Mouse (Mus musculus) embryonic fibroblast, embryonic 13.5 days (primary cell): Measurements from ENCODE around the gene Wdr70. TPM values are rescaled to one million over a fixed set of nuclear protein-coding genes. Genes with fewer than 3 reads are reported as not detected.

ENCODE experiments used
- H3K27ac ChIP-seq: 2 replicates; pipeline ENCODE4 v1.5.1; 2012; ENCODE audit warnings: low read length, control low read depth, inconsistent platforms; ENCODE audit not compliant: insufficient read depth
- H3K4me1 ChIP-seq: 2 replicates; pipeline ENCODE4 v1.6.1; 2011; ENCODE audit warnings: low read length; ENCODE audit not compliant: control insufficient read depth, insufficient read depth
- H3K4me3 ChIP-seq: 2 replicates; pipeline ENCODE4 v1.5.1; 2011; ENCODE audit warnings: mild to moderate bottlenecking, control low read depth, low read length; ENCODE audit not compliant: insufficient read depth
- CTCF ChIP-seq: IDR thresholded peaks from 2 replicates; pipeline ENCODE4 v1.5.1; 2011; ENCODE audit warnings: mild to moderate bottlenecking, control low read depth, low read length, moderate library complexity, borderline replicate concordance; ENCODE audit not compliant: insufficient read depth
- POLR2A ChIP-seq: IDR thresholded peaks from 2 replicates; pipeline ENCODE4 v1.6.1; 2011; ENCODE audit warnings: low read depth, mild to moderate bottlenecking, control low read depth, low read length, moderate library complexity
- polyA plus RNA-seq: library from polyadenylated mRNA; stranded (reverse); fragments of >200 nt; gene quantifications from 2 replicates; pipeline ENCODE4 v1.2.4, GENCODE M21; 2011; ENCODE audit warnings: low read depth; ENCODE audit not compliant: missing spikeins, insufficient read length

The Wdr70 gene
- polyA plus RNA-seq, 1 experiment, result 40.5 TPM

GRCm38 (mm10) chr15:7838921-7839309 lies 260.1 kb downstream of the Wdr70 start:
- Histone ChIP-seq H3K27ac (peak overlapping the region; percentile 67), H3K4me1 (peaks cover 11% of the 10 kb centered on the region), H3K4me3 (no peak overlapping the region)
- no peak for TF ChIP-seq CTCF
- no peak for TF ChIP-seq POLR2A

DNA sequence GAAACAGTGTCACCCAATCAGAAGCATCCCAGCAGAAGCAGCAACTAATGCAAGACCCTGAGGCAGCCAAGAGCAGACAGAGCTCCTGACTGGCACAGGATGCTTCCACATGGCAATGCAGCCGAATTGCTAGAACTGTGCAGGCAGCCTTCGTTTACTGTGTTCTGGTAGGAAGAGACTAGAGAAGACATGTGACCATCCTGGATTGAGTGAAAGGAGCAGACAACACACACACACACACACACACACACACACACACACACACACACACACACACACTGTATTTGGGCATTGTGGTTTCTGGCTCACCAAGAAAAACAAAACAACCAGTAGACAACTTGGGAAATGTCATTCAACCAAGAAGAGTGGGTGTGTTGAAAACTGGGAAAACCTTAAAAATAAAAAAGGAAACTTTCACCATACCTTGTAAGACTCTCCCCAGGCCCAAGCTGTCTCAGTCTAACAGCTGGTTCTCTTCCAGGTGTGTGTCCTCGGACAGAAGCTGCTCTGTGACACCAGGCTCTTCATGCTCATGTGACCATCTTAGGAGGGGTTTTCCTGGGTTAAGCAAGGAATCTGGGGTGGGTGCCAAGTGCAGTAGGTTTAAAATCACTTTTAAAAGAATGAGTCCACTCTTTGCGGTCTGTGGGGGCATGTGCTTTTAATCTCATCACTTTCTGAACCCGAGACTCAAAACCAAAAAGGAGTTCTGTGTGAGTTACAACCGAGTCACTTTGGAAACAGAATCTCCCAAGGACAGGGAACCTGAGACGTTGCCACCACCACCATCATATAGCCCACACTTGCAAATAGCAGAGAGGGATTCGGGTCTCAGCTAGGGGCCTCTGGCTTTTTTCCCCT lies 260.7 kb downstream of the Wdr70 start:
- H3K27ac ChIP-seq, result peak overlapping the region; percentile 67
- H3K4me3 ChIP-seq, result no peak overlapping the region
- peaks cover 11% of the 10 kb centered on the region for H3K4me1 ChIP-seq
- no peak for TF ChIP-seq POLR2A

- TF ChIP-seq POLR2A, result no peak
- TF ChIP-seq CTCF, result no peak
- no peak overlapping the region for H3K27ac ChIP-seq
- peaks cover 11% of the 10 kb centered on the region for H3K4me1 ChIP-seq
- no peak overlapping the region for H3K4me3 ChIP-seq
Observed at GRCm38 (mm10) chr15:7835404-7835803, 263.6 kb downstream of the Wdr70 start.

GRCm38 (mm10) chr15:7825530-7825929 lies 273.5 kb downstream of the Wdr70 start:
- Histone ChIP-seq H3K4me1 (no peaks in the 10 kb centered on the region), H3K27ac (no peak overlapping the region), H3K4me3 (no peak overlapping the region)
- TF ChIP-seq POLR2A (no peak), CTCF (no peak)

- Histone ChIP-seq H3K27ac (no peak overlapping the region), H3K4me1 (no peaks in the 10 kb centered on the region), H3K4me3 (no peak overlapping the region)
- no peak for TF ChIP-seq POLR2A
- no peak for TF ChIP-seq CTCF
Observed at GRCm38 (mm10) chr15:7823886-7824285, 275.1 kb downstream of the Wdr70 start.

Other genes with a start within 250 kb of the Wdr70 start
- gene Nup155, start 10.1 kb upstream of the Wdr70 start, polyA plus RNA-seq, result 42.4 and 46.3 TPM in 2 replicates
- gene Cplane1, start 69.9 kb upstream of the Wdr70 start, polyA plus RNA-seq, result 29.3 and 29.7 TPM in 2 replicates